Mouse (Mus musculus) spleen, postnatal 10 days (tissue): Measurements from ENCODE around the gene Hs6st3.
"Not testable (repeated sequence)": the region's sequence is repeated elsewhere in the genome, so short reads cannot be mapped to it uniquely, and the experiment has no call there.

Experiments used
- DNase-seq, 2 experiments: peaks; one replicate each; pipeline ENCODE4 v3.0.0; 2021 to 2022; ENCODE audit warnings: low spot score in 2 of 2

Hs6st3 gene

DNA sequence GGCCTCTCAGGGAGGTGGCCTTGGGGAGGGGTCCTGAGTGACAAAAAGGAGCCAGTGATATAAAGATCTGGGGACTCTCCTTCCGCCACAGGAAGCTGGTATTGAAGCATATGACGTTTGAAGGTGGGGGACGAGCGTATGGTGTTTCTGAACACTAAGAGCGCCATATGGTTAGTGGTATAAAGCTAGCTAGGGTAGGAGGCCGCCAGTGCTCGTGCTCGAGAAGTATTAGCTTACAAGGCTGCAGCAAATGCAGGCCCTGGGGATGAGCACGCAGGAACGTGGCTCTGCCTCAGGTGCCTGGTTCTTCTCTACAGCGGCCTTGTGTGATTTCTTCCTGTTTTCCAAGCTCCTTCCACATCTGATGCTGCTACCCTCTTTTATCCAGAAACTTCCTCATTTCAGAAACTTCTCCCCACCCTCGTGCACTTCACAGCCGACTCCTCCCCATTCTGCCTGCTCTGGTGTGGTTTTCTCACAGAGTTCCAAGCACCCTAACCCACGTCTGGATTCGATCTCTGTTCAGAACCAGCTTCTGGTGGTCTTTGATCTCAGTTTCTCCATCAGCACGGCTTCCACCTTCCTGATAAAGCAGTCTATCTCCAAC lies 110.0 kb downstream of the Hs6st3 start:
- DNase-seq = no peak

DNA sequence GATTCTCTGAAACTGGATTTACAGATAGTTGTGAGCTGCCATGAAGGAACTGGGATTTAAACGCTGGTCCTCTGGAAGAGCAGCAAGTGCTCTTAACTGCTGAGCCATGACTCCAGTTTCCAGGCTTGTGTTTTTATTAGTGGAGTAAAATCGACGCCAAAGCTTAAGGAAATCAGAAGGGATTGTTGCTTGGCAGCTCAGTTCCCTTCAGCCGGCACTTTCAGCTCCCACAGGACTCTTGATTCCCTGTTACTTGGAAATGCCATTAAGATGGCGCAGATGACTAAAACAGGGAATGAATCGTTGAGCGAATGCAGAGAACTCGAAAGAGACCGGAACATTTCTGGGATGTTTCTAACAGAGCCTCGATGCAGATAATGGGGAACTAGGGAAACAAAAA lies 112.2 kb downstream of the Hs6st3 start:
- no peak for DNase-seq

DNA sequence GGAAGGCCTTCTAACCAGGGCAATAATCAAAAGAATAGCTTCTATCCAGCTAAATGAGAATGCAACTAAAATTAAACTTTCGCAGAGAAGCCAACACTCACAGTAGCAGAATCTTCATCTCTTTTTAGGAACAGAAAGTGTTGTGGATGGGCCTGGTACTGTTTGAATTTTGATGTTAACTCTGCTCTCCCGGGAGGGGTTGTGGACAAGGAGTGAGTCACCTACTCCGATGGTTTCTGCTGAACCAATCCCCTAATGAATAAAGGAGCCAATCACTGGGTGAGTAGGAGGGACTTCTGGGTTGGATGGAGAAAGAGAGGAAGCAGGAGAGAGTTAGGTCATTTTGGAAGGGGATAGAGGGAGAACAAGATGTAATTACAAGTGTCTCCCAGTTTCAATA lies 117.3 kb downstream of the Hs6st3 start:
- DNase-seq = no peak

DNA sequence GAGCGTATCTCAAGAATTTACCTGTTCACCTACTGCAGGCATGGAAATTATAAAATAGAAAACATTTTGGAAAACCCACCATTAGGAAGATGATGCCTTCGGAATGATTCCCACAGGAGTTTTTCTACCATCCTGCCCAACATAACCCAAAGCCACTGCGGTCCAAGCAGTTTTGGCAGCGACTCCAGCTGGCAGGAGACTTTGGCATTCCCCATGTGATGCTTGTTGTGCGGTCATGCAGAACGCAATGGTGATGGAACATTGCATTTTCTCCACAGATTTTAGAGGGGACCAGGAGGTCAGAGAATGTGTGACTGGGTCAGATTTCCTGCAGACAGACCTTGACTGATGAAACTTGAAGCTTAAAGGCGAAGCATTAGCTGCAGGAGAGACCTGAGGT lies 118.9 kb downstream of the Hs6st3 start:
- no peak for DNase-seq

DNA sequence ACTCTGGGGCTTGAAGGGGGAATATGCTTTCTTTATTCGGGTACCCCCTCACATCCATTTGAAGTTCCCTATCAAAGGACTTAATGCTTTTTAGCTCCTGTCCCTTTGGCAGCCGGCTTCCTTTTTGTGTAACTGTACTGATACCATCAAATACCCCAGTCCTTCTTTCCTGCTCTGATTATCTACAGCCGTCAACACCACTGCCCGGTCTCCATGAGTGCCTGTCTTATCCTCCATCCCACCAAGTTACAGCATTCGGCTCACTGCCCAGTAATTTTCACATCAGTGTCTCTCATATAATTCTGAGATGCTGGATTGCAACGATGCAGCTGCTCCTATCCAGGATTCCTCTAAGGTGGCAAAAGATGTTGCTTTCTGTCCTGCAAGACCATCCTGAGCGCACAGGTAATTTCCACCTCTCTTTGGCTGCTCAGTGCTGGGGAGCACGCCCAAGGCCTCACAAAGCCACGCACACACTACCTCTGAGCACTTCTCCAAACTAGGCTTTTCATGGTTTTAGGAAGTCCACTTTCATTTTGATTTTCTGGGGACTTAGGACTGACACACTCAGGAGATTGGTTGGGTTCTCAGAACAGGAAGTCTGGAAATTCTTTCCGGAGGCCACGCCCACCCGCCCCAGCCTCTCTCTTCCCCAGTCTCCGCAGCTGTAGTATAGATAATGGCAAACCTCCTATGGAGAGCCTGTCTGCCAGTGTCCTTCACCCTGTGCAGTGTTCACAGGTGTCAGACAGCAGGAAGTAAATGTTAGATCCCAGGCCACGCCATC lies 122.2 kb downstream of the Hs6st3 start:
- no peak for DNase-seq

DNA sequence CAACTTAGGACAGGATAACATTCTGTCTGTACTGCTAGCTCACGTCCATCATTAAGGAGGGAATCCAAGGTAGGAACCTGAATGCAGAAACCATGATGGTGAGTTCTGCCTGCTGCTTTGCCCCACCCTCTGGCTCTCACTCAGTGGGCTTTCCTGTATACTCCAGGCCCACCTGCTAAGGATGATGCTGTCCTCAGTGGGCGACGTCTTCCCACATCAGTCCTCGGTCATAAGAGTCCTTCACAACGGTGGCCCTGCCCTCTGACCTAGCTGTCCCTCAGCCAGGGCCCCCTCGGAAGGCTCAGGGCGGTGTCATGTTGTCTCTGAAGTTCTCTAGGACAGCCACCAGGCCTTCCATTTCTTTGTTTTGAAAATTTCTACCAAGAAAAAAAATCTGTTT lies 128.2 kb downstream of the Hs6st3 start:
- DNase-seq = no peak

DNA sequence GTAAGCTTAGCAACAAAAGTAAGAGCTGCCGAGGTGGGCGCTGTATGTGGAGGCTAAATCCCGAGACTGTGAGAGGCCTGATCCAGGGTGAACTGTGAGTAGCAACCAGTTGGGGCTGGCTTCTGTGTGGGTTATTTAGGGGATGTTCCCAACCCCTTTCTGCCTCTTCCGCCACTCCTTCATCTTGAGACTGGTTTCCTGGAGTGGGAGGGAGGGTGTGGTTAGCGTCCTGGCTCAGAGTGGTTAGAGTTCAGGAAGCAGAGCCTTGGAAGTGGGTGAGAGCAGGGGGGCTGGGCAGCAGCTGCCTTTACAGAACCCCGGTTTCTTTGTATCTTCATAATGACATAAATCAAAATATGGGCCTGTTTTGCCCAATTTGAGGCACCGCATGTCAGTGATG lies 134.9 kb downstream of the Hs6st3 start:
- no peak for DNase-seq

DNA sequence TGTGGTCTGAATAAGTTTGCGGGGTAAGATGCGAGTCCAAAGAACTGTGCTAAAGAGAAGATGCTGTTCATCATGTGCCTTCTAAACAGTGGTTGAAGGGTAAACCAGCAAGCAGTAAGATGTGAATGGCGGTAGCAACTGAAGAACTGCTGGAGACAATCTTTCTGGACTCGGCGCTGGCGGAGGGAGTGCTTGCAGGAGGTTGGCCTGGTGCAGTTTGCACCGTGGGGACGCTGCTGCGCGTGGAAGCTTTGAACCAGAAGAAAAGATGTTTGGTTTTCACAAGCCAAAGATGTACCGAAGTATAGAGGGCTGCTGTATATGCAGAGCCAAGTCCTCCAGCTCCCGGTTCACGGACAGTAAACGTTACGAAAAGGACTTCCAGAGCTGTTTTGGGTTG lies 140.0 kb downstream of the Hs6st3 start:
- DNase-seq = not testable (repeated sequence)

DNA sequence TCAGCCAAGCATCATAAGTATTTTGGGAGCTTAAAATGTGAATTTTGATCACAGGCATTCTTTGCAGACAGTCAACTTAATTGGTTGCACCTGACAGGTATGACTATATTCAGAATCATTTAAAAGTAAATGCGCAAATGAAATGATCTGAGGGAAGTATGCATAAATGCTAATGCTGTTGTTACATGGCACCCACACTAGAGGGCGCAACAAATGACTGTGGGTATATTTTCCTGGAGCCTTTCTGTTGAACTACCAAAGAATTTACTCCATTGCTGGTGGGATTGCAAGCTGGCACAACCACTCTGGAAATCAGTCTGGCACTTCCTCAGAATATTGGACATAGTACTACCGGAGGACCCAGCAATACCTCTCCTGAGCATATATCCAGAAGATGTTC lies 145.8 kb downstream of the Hs6st3 start:
- DNase-seq = no peak

DNA sequence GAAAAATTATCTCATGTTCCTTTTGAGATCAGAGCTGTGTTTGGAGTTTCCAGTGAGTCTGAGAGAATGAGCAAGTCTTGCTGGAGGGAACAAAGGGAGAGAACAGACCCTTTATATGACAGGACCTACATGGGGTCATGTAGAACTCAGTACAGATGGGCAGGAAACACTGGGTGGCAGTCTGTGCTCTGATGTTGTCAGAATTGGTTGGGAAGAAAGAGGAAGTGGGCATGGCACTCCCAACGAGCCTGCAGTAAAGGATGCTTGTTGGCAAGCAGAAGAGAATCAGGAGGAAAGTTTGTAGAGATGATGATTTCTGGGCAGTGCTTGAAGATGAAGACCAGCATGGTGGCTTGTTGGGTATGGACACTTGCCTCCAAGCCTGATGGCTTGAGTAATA lies 151.5 kb downstream of the Hs6st3 start:
- DNase-seq = no peak

DNA sequence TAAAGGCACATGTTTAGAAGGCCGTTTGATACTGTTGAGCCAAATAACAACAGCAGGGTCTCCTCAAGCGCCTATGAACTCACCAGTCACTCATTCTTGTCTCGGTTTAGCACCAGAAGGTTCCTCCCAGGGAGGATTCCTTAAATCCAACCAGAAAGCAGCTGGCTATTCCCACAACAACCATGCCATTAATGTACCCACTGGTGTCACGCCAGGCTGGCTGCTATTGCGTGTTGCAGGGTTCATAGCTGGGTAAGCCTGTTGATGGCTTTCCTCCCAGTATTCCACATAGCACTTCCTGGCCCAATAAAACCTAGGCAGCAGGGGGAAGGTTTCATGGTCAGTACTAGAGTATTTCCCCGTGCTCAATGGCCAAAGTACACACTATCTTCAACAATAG lies 155.9 kb downstream of the Hs6st3 start:
- DNase-seq = no peak

DNA sequence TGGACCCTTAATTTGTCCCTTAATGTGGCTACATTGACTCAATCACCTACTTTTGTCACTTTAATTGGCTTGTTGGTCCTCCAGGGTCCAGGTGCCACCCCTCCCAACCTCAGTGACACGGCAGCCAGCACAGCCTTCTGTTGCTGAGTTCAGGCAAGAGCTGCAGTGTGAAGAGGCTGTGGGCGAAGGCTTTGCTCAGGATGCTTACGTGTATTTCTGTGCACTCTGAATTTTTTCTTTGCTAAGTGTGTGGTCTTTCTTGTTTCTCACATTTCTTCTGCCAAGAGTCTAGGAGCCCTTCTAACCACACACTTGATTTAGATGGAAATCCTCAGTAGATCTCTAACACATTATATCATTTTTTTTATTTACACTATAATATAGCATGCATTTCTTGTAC lies 168.3 kb downstream of the Hs6st3 start:
- no peak for DNase-seq

DNA sequence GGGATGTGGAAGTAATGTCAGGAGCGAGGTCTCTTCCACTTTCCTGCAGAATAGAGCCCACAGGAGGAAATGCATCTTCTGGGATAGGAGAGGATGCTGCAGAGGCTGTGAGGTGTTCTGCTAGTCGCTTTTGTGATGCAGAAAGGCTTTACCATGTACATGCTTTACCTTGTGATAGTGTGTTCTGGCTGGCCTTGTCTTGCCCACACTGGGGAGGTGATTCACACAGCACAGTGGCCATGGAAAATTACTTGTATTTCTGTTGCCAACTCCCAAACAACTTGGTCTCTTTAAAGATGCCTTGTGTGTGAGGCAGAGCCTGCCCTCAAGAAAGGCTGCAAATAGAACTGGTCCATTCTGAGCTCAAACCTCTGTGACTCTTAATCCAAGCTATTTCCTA lies 180.2 kb downstream of the Hs6st3 start:
- DNase-seq = no peak

DNA sequence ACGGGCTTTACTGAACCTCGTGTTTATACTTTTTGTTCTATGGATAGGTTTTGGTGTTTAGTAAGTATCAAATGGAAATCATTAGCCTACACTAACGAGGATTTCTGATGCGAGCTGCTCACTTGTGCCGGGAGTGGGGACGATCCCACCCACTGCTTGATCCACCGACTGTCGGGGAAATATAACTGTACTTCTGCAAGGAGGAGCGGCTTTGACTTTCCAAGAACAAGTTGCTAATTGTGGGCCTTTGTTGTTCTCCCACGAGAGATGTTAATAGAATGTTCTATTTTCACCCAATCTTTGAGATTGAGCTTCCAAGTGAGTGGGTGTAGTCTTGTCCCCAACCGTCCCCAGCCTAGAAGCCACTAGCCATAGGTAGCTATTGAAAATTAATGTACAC lies 209.1 kb downstream of the Hs6st3 start:
- no peak for DNase-seq

DNA sequence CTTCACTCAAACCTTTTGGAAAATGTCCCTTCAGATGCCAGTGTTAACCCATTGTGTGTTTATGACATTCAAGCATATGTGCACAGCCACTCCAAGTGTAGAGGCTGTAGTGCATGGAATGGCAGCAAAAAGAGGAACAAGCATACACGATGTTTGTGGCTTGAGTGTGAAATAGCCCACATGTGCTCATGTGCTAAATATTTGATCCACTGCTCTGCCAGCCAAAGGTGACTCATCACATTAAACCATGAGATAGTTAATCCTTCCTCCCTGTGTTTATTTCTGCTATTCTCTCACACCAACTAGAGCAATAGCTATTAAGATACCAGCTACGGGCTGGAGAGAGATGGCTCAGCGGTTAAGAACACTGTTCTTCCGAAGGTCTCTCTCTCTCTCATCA lies 223.3 kb downstream of the Hs6st3 start:
- no peak for DNase-seq

DNA sequence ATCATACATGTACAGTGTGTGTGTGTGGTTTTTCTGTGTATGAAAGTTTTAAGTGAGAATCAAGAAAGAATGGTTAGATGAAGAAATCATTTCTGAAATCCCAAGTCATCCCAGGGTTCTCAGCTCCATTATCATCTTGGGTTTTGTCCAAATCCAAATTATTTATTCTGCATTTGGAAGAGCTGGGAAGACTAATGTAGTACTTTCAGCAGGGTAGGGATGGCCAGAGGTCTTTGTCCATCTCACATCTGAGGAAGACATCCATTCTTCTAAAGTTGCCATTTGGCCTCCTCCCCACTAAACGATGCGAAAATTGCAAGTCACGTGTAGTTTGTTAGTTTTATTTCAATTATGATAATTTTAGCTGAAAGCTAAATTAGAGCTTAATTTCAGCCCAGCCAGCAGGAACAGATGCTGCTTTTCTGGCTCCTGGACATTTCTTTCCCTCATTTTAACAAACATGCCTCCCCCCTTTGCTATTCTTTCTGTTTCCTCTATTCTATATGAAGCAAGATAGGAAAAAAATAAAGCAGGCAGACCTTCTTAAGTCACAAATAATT lies 229.8 kb downstream of the Hs6st3 start:
- DNase-seq = no peak

DNA sequence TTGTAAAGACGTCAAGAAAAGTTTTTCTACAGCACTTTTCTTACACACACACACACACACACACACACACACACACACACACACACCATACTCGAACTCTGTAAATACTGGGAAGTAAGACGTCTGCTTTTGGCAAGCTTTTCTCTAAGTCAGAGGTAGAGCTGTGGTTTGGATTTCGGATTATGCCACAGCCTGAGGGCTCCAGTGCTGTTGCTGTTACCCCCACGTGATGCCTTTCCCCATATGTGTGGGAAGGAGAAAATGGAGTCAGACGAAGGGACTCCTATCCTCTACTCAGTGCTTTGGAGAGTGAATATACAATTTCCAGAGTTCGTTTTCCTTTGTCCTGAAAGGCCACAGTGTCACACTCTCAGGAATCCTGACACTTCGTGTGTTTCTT lies 231.1 kb downstream of the Hs6st3 start:
- no peak for DNase-seq

DNA sequence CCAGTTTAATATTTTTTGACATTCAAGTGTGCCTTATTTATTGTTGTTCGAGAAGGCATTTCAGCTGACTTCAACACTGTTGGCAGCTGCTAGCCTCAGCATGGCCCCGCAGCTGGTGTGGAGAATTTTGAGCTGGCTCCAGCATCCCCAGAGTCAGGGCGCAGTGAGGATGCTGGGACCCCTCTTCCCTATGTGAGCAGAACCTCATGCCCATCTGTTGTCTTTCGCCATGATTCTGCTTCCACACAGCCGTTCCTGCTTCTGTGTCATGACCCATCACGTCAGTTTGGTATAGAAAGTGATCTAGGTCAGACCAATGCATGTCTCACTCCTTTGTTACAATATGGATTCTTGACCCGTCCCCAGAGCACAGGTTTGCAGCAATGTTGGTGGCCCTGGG lies 231.9 kb downstream of the Hs6st3 start:
- DNase-seq = no peak

DNA sequence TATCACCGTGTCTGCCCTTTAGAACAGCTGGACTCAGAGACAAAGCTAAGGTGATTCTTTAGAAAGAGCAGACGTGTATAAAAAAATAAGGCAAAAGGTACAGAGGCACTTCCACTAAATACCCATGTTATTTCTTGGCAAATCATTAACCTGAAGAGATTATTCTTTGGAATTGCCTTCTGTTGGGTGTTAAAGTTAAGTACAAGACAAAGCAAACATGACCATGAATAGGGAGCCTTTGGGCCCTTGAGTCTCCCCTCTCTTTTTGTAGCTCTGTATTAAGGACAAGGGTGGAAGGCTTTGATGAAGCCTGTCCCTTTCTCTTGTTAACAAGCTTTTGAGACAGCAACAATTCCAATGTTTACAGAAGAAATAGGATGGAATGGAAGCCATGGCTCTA lies 241.2 kb downstream of the Hs6st3 start:
- no peak for DNase-seq

DNA sequence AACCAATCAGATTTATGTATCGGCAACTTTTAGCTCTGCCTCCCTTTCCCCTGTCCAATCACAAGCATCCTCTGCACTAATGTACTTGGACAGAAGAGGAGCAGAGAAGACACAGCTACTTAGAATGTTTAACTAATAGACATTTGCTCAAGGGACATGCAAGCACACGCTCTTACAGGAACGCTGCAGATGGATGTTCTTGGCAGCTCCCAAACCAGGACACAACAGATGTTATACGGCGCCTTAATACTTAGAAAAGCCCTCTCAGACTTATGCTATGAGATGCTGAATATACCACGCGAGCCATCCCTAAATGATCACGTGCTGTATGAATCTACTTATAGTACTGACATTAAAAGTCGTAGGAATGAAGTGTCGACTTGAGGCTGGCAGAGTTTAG lies 263.5 kb downstream of the Hs6st3 start:
- no peak for DNase-seq

DNA sequence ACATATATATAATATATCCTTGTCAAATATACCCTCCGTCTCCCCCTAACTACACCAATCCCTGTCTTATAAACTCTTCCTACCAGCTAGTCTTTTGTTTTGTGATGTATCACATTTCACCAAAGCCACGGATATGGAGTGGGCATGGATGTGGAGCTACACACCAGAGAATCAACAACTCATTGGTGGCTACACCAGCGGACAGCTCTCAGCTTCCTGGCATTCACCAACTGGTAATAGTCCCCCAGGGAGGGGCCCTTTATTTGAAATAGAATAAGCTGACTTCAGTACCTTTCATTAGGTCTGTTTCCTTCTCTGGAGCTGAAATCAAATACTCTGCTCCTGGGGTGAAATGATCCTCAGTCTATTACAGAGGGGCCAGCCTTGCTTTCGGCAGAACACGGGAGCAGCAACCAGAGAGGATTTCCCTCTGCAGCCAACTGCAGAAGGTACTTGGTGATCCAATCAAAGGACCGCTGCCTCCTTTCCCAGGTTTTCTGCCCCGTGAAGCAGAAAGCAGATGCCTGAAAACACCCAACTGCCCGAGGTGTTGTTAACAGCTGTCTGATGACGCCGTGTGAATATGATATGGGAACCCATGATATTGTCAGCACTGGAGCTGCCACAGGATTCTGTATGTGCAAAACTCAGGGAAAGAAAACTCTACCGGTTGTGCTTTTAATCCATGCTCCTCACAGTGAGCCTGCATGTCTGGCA lies 271.4 kb downstream of the Hs6st3 start:
- no peak for DNase-seq

DNA sequence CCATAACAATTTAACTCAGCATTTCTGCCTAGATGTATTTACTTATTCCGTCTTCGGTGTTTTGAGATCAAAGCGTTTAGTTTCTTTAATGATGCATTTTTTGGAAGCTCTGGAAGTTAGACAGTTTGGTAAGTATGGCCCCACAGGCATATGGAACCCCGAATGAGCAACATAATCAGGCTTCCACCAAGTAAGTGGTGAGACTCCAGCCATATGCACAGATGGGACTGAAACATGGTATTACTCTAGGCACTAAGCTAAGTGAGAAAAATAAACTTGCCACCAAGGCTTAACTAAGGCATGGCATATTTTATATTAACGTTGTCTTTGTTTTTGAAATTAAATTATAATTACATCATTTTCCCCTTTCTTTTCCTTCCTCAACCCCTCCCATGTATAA lies 284.8 kb downstream of the Hs6st3 start:
- no peak for DNase-seq

DNA sequence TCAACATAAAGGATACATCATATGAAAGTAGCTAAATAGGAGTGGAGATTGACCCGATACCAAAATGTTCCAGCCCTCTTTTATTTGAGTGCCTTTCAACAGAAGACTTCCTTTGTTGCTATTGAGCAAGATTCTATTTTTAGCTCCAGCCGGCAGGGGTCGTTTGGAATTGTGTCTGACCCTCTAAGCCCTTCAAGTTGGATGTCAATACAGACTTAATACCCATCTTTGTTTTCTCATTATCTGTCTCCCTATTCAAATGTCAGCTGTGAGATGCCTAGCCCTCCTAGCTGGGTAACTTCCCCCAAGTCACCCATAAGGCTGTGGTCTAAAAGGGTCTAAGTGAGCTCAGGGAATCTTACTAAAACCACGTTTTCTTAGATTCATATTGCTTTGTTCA lies 312.3 kb downstream of the Hs6st3 start:
- no peak for DNase-seq
